Mouse (Mus musculus): ENCODE measurements around the gene Ganab.
A peak's percentile ranks its signal among the peaks of the same experiment; 100 is the strongest.
"Not testable (repeated sequence)": the region's sequence is repeated elsewhere in the genome, so short reads cannot be mapped to it uniquely, and the experiment has no call there.

Ganab gene

DNA sequence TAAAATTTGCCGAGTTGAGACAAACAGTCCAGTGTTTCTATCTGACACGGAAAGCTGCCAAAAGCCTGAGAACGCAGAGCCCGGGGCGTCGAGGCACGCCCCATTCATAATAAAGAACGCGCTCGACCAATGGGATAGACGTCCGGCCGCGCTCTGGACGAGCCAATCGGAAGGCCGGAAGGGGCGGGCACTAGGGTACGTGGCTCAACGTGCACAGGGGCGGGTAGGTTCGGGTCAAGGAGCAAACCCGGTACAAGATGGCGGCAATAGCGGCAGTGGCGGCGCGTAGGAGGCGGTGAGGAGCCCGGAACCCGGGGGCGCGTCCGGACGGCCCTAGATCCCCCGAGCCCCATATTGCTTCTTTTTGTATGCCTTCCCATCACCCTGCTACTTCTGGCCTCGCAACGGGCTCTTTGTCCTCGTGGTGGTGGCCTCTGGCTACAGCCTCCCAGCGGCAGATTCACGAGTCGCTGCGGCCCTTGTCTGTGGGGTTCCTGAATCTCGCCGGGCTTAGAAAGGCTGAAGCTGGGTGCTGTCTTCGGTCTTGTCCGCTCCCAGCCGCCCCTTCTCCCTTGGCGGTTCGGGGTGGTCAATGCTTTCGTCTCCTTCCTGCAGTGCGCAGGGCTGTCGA lies at the start of gene Ganab:
Gene Ganab (plus strand): TSS at position 207 of the 631 bp plus-strand sequence.
- peak; percentile 97 for DNase-seq (ENCODE audit: inconsistent ontology term)

DNA sequence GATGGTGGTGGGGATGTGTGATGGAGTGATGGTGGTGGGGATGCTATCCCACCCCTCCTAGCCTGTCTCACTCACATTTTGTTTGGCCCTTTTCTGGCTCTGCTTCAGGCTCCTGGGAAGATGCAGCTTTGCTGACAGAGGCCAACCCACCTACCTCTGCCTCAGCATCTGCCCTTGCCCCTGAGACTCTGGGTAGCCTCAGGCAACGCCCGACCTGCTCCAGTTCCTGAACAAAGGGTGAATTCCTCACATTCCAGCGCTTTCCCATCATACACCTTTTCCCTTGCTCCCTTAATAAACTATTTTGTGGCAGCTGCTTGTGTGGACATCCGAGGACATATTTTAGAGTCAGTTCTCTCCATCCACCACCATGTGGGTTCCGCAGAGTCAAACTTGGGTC lies 49.5 kb upstream of the Ganab start:
- no peak for DNase-seq (ENCODE audit: inconsistent ontology term)

DNA sequence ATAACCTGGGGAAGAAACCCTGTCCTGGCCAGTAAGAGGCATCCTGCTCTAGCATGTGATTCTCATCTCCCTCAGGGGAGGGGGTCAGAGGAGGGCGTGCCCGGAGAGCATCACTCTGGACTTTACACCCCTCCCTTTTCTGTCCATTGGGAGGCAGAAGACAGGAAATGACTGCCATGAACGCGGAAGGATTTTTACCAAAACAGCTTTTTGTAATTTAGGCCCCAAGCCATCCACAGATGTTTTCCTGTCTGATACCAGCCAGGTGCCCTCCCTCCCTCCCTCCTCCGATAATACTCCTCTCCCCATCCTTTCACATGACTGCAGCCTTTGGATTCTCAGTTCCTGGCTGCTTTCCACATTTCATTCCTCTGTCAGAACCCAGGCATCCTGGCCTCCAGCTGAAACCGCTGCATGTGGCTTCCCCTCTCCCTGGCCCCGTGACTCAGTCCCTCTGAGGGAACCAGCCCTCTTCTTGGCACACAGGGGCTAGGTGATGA lies 47.4 kb upstream of the Ganab start, which contains the start of gene Lrrn4cl:
Gene Lrrn4cl (plus strand): TSS at position 367 of the 500 bp plus-strand sequence.
- peak; percentile 88 for DNase-seq (ENCODE audit: inconsistent ontology term)

DNA sequence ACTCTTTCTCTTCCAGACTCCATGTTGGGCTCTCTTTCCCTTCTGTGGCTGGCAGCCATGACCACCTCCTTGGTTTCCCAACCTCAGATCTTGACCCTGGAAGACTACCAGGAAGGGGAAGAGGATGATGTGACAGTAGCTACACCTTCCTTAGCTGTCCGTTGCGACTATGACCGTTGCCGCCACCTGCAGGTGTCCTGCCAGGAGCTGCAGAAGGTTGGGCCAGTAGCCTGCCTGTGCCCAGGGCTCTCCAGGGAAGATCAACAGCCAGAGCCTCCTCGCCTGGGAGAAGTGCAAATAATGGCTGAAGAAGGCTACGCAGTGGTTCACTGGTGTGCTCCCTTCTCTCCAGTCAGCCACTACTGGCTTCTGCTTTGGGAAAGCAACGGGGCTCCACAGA lies 46.2 kb upstream of the Ganab start:
- no peak for DNase-seq (ENCODE audit: inconsistent ontology term)

DNA sequence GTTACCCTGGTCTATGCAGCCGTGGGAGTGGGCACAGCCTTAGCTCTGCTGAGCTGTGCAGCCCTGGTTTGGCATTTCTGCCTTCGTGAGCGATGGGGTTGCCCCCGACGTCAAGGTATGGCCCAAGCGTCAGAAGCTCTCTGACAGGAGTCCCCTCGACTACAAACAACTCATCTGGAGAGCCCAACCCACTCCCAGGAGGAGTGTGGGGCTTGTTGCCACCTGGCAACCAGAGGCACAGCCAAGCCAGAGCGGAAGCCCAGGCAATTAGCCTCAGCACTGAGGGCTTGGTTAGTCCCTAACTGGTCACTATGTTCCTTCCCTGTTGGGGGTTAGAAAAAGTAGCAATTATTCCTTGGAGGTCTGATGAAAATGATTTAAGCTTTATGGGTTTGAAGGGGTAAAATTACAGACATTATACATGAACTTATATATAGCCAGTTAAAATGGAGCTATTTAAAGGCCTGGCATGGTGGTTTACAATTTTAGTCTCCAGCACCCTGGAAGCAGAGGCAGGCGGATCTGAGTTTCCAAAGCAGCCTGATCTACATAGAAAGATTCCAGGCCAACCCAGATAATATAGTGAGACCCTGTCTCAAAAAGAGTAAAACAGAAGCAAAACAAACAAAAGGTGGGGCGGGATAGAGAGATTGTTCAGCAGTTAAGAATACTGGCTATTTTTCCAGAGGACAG lies 45.5 kb upstream of the Ganab start:
- no peak for DNase-seq (ENCODE audit: inconsistent ontology term)

DNA sequence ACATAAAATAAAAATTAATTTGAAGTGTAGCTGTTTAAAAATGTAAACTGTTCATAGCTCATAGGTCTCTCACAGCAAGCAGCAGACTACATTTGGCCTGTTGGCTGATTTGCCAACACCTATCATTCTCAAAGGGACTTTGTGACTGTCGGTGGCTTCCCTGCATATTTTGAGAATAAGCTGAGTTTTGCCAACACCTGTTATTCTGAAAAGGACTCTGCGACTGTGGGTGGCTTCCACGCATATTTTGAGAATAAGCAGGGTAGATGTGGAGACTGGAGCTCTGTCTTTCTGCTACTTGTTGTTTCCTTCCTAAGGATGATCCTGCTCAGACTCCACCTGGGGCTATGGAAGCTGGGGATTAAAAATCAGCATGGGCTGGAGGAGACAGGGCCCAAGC lies 44.8 kb upstream of the Ganab start:
- DNase-seq (ENCODE audit: inconsistent ontology term), result no peak

DNA sequence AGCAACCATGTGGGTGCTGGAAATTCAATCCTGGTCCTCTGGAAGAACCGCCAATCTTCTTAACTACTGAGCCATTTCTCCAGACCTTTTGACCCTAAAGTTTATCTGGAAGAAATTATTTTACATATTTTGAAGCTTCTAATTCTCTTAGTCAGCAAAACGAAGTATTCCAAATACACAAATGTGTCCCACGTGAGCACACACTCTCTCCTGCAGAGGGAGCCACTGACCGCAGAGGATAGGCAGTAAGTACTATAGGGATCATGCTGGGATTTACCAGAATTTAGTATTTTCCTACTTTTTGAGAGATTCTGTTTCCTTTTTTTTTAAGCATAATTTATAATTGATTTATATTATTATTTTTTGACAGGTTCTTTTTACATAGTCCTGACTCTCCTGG lies 40.2 kb upstream of the Ganab start:
- DNase-seq (ENCODE audit: inconsistent ontology term), result no peak

DNA sequence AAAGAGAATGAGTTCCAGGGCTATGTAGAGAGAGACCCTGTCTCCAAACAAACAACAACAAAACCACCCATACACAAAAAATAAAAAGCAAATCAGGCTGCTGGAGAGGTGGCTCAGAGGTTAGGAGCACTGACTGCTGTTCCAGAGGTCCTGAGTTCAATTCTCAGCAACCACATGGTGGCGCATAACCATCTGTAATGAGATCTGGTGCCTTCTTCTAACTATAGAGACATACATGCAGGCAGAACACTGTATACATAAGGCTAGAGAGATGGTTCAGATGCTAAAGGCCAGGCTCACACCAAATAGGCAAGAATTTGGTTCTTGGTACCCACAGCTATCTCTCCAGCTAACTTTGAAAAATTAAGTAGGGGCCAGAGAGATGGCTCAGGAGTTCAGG lies 38.9 kb upstream of the Ganab start:
- no peak for DNase-seq (ENCODE audit: inconsistent ontology term)

DNA sequence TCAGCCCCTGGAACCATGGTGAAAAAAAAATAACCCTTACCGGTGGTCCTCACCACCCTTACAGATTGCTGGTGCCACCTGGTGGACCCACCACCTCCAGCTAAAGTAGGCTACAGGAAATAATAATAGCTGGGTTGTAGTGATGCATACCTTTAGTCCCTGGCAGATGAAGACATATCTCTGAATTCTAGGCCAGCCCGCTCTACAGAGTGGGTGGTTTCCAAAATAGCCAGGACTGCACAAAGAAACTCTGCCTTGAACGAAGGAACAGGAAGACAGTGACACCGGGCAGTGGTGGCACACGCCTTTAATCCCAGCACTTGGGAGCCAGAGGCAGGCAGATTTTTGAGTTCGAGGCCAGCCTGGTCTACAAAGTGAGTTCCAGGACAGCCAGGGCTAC lies 33.6 kb upstream of the Ganab start:
- no peak for DNase-seq (ENCODE audit: inconsistent ontology term)

DNA sequence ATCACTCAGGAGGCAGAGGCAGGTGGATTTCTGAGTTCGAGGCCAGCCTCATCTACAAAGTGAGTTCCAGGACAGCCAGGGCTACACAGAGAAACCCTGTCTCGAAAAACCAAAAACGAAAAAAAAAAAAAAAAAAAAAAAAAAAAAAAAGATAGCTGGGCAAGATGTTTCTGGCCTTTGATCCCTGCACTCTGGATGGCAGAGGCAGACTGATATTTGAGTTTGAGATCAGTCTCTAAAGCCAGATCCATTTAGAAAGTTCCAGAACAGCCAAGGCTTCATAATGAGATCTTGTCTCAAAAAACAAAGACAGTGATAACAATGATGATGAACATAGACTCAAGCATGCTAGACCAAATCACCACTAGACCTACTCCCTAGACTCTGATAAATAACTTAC lies 27.5 kb upstream of the Ganab start:
- DNase-seq (ENCODE audit: inconsistent ontology term), result not testable (repeated sequence)

DNA sequence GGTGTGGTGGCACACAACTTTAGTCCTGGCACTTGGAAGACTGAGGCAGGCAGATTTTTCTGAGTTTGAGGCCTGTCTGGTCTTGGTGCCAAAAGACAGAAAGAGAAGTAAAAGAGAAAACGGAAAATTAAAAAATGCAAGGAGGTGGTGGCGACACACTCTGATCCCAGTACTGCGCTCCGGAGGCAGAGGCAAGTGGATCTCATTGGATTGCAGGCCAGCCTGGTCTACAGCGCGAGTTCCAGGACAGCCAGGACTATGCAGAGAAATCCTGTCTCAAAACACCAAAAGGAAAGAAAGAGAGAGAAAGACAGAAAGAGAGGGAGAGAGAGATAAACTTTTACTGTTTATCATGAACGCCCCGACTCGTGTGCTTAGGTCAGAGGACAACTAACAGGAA lies 27.0 kb upstream of the Ganab start:
- DNase-seq (ENCODE audit: inconsistent ontology term), result no peak

DNA sequence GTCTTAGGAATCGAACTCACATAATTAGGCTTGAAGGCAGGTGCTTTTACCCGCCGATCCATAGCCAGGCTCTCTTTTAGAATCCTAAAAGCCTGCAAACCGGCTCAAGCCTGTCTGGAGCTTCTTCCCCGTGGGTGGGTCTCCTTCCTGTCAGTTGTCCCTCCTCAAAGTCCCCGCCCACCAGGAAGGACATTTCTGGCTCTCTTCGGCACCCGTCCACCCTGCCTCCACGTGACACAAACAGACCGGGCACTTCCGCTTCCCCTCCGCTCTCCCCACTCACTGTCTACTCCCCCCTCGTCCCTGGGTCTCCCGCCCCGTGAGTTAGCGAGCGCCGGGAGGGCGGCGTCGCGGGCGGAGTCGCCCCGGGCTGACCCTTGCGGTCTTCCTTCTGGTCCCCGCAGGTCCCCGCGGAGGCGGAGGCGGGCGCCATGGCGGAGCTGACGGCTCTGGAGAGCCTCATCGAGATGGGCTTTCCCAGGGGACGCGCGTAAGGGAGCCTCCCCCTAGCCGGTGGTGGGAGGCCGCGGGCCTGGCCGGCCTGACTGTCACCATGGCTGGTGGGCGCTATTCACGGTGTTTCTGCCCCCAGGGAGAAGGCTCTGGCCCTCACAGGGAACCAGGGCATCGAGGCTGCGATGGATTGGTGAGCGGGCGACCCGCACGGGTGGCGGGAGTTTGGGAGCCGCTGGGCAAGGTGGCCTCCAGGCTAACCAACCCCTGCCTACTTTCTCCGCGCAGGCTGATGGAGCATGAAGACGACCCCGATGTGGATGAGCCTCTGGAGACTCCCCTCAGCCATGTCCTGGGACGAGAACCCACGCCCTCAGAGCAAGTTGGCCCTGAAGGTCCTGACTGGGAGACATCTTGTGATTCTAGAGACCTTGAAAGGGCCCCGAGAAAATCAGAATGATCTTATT lies 26.3 kb upstream of the Ganab start, which contains the start of gene Ubxn1:
Gene Ubxn1 (plus strand): TSS at position 230 of the 920 bp plus-strand sequence.
- DNase-seq (ENCODE audit: inconsistent ontology term), result peak; percentile 99

DNA sequence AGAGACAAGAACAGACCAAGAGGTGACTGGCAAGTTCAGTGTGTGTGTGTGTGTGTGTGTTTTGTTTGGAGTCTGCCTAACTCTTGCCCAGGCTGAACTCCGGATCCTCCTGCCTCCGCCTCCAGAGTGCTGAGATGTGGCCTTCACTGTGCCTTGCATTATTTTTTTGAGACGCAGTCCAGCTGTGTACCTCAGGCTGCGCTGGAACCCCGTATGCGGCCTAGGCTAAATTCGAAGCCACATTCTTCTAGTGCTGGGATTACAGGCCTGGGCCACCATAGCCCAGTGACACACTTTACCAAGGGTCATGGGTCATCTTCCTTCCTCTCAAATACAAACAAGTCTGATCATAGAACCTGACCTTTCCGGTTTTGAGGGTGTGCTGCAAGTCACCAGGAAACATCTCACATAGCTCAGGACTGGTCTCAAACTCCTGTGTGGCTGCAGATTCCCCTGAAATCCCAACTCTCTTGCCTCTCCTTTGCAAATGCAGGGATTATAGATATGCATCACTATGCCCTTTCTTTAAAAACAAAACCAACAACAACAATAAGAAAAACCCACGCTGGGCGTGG lies 25.5 kb upstream of the Ganab start:
- DNase-seq (ENCODE audit: inconsistent ontology term), result no peak

DNA sequence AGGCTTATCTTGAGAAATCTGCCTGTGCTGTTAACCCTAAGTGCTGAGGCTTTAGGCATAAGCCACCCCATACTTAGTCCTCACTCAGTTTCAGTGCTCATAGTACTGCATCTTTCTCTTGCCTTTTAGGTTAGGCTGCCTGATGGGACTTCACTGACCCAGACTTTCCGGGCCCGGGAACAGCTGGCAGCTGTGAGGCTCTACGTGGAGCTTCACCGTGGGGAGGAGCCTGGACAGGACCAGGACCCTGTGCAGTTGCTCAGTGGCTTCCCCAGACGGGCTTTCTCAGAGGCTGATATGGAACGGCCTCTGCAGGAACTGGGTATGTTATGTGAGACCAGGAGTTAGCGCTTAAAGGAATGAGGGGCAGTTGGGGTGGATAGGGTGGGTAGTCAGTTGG lies 22.8 kb upstream of the Ganab start:
- no peak for DNase-seq (ENCODE audit: inconsistent ontology term)

DNA sequence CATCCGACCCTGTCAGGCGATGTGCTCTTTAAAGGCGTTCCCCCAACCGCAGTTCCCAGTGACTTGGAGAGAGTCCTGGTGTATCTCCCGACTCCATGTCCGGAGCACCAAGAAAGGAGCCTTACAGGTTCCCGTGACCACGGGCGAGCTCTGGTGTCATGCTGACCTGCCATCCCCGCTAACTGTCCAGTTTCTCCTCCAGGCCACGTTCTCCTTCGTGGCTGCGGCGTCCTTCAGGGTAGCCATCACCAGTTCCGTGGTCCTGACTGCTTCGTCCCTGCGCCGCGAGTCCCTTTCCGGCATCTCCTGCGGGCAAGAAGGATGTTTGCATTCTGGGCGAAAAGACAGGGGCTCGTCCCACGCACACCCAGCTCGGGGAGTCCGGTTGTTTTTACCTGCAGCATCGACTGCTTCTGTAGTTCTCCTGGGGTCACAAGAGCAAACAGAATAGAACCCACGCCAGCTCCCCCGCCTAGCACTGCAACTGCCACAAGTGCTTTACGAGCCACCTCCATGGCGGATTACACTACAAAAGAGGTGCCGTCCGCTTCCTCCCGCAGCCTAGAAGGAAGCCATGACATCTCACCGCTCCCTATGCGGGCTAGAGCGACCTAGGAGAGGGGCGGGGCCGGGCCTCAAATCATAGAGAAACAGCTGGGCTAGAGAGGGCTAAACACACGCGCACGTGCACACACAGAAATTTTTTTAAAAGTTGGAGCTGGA lies 17.4 kb upstream of the Ganab start, which contains the start of gene Uqcc3:
Gene Uqcc3 (minus strand): TSS at position 613 of the 723 bp plus-strand sequence.
- DNase-seq (ENCODE audit: inconsistent ontology term), result peak; percentile 91

DNA sequence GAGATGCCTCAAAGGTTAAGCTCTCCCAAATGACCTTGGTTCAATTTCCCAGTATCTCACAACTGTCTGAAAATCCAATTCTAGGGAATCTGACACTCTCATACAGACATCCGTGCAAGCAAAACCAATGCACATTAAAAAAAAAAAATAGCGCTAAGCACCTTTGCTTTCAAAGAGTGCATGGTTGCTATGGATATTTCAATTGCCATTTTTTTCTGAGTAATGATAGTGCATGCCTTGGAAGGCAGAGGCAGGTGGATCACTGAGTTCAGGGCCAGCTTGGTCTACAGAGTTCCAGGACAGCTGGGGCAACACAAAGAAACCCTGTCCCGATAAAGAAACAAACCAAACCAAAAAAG lies 16.9 kb upstream of the Ganab start:
- DNase-seq (ENCODE audit: inconsistent ontology term), result no peak

DNA sequence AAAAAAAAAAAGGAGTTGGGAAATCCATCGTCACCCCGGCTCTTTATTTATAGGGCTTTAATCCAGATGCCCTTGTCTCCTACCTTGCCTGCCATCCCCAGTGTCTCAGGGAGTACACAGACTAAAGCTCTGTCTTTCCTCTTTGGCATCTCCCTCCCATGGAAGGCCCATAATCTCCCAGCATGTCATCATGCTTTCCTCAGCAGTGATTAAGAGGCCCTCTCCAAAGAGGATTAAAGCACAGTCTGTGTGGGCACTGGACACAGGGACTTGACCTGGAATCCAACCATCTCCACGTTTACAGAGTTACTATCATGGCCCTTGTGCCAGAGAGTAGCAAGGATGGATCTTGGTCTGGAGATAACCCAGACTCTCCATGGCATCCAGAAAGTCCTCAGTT lies 14.3 kb upstream of the Ganab start, which contains the start of the genes Lbhd1 and Gm49403:
Gene Lbhd1 (plus strand): TSS at position 117 of the 400 bp plus-strand sequence.
Gene Gm49403 (plus strand): TSS at position 315 of the 400 bp plus-strand sequence.
- DNase-seq (ENCODE audit: inconsistent ontology term), result no peak

DNA sequence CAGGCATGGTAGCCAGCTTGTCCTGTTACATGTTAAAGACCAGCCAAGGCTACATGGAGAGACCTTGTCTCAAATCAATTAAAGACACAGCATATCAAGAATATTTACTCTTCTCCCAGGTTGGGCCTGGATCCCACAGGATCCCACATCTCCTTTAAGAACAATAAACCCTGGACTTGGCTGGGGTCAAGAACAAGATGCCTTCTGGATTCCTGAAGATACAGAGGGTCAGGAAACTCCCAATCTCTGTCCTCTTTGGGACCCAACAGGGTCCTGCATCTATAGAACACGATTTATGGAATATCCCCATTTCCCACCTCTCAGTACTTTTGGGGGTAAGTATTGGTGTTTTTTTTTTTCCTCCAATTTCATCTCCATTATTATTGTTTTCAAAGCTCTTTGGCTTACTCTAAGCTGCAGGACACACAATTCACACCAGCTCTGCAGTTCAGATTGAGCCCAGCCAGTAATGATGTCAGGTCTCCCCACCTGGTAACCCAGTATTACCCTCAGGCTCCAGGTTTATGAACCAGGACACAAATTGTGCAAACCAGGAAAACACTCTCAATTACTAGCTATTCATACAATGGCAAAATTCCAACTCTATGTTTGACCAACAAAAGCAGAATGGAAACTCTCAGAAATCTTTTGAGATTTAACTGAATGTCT lies 10.8 kb upstream of the Ganab start:
- no peak for DNase-seq (ENCODE audit: inconsistent ontology term)

DNA sequence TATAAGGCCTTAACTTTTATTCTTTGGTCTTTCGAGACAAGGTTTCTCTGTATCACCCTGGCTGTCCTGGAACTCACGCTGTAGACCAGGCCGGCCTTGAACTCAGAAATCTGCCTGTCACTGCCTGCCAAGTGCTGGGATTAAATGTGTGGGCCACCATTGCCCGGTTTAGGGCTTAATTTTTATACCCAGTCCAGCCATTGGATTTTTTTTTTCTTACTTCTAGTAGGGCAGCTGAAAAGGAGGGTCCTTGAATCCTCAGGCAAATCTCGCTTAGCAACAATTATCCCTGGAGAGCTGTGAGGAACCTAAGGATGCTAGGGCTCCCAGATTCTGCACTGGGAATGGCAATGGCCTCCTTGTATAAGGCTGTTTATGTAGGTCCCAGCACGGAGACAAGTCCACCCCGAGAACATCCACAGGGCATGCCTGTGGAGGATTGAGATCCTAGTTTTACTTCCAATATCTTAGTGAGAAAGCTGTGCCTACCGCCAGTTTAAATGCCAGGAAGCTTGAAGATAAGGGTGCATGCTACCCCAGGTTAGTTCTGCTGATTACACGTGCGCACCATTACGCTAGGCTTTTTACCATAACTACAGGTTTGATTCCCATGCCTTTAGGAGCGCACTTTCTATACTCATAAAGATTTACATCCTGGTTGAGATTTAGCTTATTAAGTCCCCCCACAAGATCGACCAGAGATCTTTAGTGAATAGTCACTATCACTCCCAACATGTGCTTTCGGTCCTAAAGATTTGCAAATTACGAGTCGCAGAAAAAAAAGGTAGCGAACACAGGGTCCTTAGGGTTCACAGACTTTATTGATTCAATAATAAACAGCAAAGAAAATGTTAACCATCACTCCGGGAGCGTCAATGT lies 10.0 kb upstream of the Ganab start:
- DNase-seq (ENCODE audit: inconsistent ontology term), result peak; percentile 24

All from Muller cell, postnatal 12 days (primary cell).